Mouse (Mus musculus) kidney, adult 2 months (tissue): ENCODE measurements around the gene Csrnp1.

Experiments used
- CTCF ChIP-seq: fragments of 200-500 bp; conservative IDR thresholded peaks from 2 replicates; pipeline ENCODE4 v1.5.1; 2011; ENCODE audit warnings: low read depth, mild to moderate bottlenecking, control low read depth, low read length, moderate library complexity, mixed read lengths; ENCODE audit not compliant: insufficient read depth, insufficient read length
- POLR2A ChIP-seq: fragments of 200-500 bp; IDR thresholded peaks from one replicate; pipeline ENCODE4 v1.6.1; 2011; ENCODE audit warnings: low read depth, low read length, control low read depth

DNA sequence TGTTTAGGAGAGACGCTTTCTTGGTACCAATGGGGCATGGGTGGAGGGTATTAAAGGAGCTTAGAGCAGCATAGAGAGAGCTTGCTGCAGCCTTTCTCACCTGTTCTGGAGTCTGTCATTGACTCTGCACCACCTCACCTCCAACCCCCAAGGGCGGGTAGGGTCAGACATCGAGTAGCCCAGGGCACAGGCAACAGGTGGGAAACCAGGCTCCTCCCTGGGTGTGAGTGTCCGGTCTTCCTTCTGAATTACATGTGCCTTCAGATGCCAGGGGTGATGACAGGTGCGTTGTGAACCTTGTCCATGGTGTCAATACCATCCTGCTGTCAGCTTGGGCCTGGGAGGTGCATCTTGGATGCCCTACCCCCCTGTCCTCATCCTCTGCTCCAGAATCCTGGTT lies 40.2 kb upstream of the Csrnp1 start:
- no peak for TF ChIP-seq CTCF
- TF ChIP-seq POLR2A = no peak
